Mouse (Mus musculus) spleen, postnatal 14 days (tissue): ENCODE data around the gene Irs1.

ENCODE experiments used
- DNase-seq, 2 experiments: peaks; one replicate each; pipeline ENCODE4 v3.0.0; 2021 to 2022; ENCODE audit warnings: low spot score in 2 of 2

Irs1 gene

GRCm38 (mm10) chr1:82183913-82184442, 107.2 kb downstream of the Irs1 start:
- DNase-seq: no peak
